Mouse (Mus musculus): ENCODE results near the gene Lpcat3.
A peak's percentile ranks its signal among the peaks of the same experiment; 100 is the strongest.

Lpcat3 gene

GRCm38 (mm10) chr6:124704417-124704816 is 41.6 kb downstream of the Lpcat3 start:
- no peak for DNase-seq (ENCODE audit: low read depth, low spot score)

- no peak for DNase-seq (ENCODE audit: low read depth, low spot score)
These were observed 43.3 kb downstream of the Lpcat3 start for GRCm38 (mm10) chr6:124706061-124706627.

GRCm38 (mm10) chr6:124708289-124708889 is 45.6 kb downstream of the Lpcat3 start:
- DNase-seq (ENCODE audit: low read depth, low spot score): no peak

GRCm38 (mm10) chr6:124711824-124712782 is 49.3 kb downstream of the Lpcat3 start, which contains the start of the genes Emg1 and Phb2:
Gene Emg1 (minus strand): TSS chr6:124712178.
Gene Phb2 (plus strand): TSS chr6:124712336.
- peak; percentile 99 for DNase-seq (ENCODE audit: low read depth, low spot score)

DNA sequence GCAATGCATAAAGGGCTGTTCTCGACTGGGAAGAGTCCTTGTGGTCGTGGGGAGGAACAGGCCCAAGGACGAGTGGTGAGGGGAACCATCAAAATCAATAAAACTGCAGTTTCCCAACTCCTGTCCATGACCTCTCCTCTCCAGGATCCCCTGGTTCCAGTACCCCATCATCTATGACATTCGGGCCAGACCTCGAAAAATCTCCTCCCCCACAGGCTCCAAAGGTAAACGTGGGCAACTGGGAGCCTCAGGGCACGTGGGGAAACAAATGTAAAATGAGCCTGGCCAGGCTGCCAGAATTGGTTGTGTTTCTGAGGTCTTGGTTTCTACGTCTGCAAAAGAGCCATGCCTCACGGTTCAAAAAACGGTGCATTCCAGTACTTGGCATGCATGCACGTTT is 50.1 kb downstream of the Lpcat3 start:
- no peak for DNase-seq (ENCODE audit: low read depth, low spot score)

DNA sequence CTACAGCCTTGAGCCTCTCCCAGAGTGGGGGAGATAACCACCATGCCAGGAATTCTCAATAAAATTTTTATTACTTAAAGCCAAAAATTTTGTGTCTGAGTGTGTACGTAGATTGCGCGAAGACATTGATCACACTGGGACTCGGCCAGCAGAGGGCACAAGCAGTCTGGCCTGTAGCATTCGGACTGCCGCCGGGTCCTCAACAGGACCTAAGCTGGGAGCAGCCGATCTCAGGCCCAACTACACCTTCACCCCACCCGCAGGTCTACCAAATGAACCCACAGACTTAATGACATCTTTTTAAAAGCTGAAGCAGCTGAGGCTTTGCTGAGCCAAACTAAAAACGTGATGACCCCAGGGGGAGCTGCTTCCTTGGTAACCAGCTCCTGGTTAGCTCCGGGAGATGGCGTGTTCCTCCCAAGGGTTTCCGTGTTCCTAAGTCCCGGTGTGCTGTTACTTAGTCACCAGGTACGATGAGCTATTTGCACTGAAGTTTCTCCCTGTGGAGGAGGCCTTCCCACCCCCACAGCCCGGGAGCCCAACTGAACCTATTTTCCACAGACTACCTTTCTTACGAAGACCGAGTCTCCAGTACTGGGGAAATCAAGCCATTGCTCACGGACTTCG is 54.1 kb downstream of the Lpcat3 start:
- DNase-seq (ENCODE audit: low read depth, low spot score): peak; percentile 74

DNA sequence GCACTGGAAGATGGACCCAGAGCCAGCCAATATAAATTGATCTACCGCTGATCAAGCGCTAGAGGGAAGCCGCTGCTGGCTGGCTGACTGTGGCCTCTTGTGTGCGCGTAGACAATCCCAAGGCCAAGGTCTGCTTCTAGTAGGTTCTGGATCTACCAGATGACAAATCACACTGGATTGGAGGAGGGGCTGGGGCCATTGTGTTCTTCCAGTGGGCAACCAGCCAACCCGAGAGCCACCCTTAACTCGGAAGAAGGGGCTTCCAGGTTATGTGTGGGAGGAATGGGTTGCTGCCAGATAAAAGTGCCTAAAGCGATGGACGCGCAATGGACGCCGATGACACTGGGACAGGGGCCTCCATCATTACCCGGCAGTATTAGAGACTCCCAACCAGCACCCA is 55.1 kb downstream of the Lpcat3 start:
- peak; percentile 24 for DNase-seq (ENCODE audit: low read depth, low spot score)

DNA sequence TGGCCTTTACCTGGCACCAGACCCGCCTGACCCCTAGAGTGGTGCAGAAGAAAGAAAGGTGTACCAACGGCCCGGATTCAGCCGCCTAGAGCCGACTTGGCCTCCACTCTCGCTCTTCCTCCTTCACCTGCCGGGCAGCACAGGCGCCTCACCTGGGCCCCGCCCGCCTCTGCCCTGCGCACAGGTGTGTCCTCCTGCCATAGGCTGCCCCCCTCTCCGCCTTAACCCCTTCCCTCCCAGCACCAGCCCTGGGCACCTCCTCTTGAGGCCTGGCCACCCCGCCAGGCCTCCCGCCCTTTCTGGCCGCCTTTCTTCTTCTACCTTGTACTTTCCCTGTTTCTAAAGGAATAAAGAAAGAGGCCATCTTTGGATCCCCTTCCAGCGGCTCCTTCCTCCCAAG is 55.9 kb downstream of the Lpcat3 start:
- no peak for DNase-seq (ENCODE audit: low read depth, low spot score)

DNA sequence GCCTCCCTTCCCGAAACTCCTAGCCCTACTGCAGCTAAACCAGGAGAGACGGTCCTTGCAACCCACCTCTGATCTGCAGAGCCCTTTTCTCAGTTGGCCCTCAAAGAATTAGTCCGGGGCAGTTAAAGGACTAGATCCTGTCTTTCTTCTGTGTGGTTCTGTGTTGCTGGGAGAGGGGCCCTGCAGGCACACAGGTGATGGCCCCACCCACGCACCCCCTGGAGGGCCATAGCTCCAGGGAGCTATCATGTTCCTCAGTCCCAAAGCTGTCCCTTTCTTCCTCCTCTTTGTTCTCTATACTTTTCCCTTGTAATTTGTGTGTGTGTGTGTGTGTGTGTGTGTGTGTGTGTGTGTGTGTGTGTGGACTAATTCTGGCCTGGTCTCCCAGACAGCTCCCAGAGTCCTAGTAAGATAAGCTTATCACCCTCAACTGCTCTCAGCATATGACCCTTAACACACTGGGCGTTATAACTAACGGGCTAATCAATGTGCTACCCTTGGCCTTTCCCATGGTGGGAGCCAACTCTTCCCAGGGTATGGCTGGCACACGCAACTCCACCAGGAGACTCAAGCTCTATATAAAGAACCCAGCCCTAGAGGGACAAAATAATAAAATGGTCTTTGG is 56.6 kb downstream of the Lpcat3 start:
- DNase-seq (ENCODE audit: low read depth, low spot score): peak; percentile 85

DNA sequence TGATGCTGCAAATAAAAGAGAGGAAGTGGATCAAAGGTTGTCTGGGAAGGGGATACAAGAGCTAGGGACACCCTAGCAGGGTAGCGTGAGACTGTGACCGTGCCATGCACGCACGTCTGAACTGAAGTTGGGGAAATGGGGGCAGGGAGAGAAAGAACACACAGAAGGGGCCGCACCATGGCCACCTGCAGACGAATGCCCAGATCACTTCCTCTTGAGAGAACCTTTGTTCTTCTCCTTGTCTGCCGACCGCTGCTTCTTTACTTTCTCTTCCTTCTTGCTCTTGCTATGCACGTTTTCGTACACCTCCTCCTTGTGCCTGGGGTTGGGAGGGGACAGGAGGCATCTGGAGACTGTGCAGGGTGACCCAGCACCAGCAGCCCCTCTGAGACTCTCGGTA is 58.1 kb downstream of the Lpcat3 start:
- DNase-seq (ENCODE audit: low read depth, low spot score): no peak

DNA sequence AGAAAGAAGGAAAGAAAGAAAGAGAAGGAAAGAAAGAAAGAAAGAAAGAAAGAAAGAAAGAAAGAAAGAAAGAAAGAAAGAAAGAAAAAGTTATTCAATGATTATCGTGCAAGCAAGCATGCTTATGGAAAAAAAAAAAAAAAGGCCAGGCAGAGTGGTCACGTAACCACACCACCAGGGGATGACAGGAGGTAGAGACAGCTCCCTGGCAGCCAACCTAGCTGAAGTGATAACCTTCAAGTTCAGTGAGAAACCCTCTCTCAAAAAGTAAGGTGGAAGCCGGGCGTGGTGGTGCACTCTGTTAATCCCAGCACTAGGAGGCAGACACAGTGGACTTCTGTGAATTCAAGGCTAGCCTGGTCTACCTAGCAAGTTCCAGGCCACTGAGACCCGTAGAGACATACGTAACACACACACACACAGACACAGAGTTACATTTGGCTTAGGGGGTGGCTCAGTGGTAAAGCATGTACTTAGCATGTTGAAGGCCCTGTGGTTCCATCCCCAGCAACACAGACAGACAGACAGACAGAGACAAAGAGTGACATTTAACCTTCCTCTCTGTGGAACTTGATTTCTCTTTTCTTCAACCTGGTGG is 60.1 kb downstream of the Lpcat3 start:
- no peak for DNase-seq (ENCODE audit: low read depth, low spot score)

- DNase-seq (ENCODE audit: low read depth, low spot score): no peak
These were observed 60.7 kb downstream of the Lpcat3 start for GRCm38 (mm10) chr6:124723541-124723940.

DNA sequence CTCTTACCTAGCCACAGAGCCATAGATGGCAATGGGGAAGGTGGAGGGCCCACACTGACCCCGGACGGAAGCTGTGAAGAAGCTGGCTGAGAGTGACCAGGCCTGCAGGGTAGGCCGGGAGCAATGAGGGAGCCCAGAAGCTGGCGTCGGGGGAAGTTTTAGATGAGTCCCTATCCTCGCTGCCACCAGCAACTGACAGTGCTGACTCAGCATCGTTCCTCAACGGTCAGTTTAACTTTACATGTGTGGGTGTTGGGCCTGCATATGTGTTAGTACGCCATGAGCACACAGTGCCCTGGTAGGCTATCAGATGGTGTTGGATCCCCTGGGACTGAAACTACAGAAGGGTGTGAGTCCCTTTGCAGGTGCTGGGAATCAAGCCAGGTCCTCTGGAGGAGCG is 61.6 kb downstream of the Lpcat3 start:
- no peak for DNase-seq (ENCODE audit: low read depth, low spot score)

- DNase-seq (ENCODE audit: low read depth, low spot score): no peak
These were observed 65.8 kb downstream of the Lpcat3 start for GRCm38 (mm10) chr6:124728621-124729020.

- no peak for DNase-seq (ENCODE audit: low read depth, low spot score)
These were observed 67.3 kb downstream of the Lpcat3 start for GRCm38 (mm10) chr6:124729850-124730705.

DNA sequence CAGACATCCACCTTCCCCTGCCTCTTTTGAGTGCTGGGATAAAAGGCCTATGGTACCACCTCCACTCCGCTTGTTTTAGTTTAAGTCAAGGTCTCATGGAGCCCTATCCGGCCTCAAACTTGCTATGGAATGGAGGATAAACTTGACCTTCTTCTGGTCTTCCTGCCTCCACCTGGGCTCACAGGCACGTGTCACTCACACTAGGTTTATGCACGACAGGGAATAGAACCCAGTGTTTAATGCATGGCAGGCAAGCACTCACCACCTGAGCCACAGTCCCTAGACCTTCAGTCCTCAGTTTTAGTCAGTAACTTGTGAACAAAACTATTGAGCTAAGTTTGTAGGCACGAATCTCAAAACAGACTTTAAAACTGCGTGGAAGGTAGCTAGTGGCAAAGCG is 68.2 kb downstream of the Lpcat3 start:
- DNase-seq (ENCODE audit: low read depth, low spot score): no peak

- peak; percentile 73 for DNase-seq (ENCODE audit: low read depth, low spot score)
These were observed 69.9 kb downstream of the Lpcat3 start for GRCm38 (mm10) chr6:124732476-124733370.

DNA sequence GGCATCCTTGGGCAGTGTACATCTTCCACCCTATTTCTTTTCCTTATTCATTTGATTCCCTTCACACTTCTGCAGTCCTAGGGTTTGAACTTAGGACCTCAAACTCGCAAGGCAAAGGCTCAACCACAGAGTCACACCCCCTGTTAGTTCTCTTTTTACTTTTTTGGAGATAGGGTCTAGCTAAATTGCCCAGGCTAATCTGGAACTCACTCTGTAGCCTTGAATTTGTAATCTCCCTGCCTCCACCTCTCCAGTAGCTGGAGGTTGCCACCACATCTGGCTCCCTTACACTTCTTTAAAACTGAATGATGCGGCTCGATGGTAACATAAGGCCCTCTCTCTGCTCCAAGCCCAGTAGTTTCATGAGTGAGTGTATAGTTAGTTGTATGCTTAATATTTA is 71.6 kb downstream of the Lpcat3 start:
- DNase-seq (ENCODE audit: low read depth, low spot score): no peak

DNA sequence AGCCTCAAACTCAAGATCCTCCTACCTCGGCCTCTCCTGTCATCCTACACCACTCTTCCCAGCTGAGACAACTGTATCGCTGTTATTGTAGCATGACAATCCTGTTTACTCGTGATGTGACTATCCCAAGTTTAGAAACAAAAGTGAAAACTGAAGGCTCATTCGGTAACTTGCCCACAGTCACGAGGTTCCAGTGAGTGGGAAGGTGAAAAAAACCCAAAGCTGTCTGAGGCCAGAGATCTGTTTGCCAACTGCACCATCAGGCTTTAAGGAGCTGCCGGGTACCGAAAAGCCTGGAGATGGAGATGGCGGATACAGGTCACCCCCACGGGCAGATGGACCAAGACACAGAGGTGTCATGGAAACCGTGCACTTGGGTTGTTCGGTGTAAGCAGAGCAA is 74.2 kb downstream of the Lpcat3 start:
- no peak for DNase-seq (ENCODE audit: low read depth, low spot score)
